Mouse (Mus musculus) stomach, postnatal 0 days (tissue): Measurements from ENCODE around the gene Hist2h4. TPM values are rescaled to one million over a fixed set of nuclear protein-coding genes. Genes with fewer than 3 reads are reported as not detected.
"Not testable (repeated sequence)": the region's sequence is repeated elsewhere in the genome, so short reads cannot be mapped to it uniquely, and the experiment has no call there.

Experiments used
- ATAC-seq: fragments of 200-750 bp; cut with Nextera tagmentation; 2 replicates; pipeline ENCODE4 v1.8.0; 2017; ENCODE audit not compliant: low FRiP score, low TSS enrichment
- DNase-seq: peaks from one replicate; pipeline ENCODE4 v3.0.0-alpha.2; 2016; ENCODE audit warnings: low spot score
- H3K27ac ChIP-seq: fragments of 300-500 bp; sonication (generic); replicated peaks from 2 replicates; pipeline ENCODE4 v1.5.1; 2014; ENCODE audit warnings: mild to moderate bottlenecking, control low read depth
- H3K27me3 ChIP-seq: fragments of 300-500 bp; sonication (generic); 2 replicates; pipeline ENCODE4 v1.6.1; 2014; ENCODE audit warnings: low read length; ENCODE audit not compliant: control insufficient read depth, insufficient read depth
- H3K36me3 ChIP-seq: fragments of 300-500 bp; sonication (generic); 2 replicates; pipeline ENCODE4 v1.6.1; 2014; ENCODE audit warnings: low read length, mixed read lengths; ENCODE audit not compliant: control insufficient read depth, insufficient read depth
- H3K4me1 ChIP-seq: fragments of 300-500 bp; sonication (generic); replicated peaks from 2 replicates; pipeline ENCODE4 v1.6.1; 2014; ENCODE audit warnings: antibody characterized with exemption; ENCODE audit not compliant: control insufficient read depth, insufficient read depth
- H3K4me2 ChIP-seq: fragments of 300-500 bp; sonication (generic); replicated peaks from 2 replicates; pipeline ENCODE4 v1.6.1; 2014; ENCODE audit warnings: low read depth, mild to moderate bottlenecking, control low read depth, moderate library complexity
- H3K4me3 ChIP-seq: fragments of 300-500 bp; sonication (generic); 2 replicates; pipeline ENCODE4 v1.5.1; 2014; ENCODE audit warnings: low read depth, low read length, control low read depth
- H3K9ac ChIP-seq: fragments of 300-500 bp; sonication (generic); 2 replicates; pipeline ENCODE4 v1.6.1; 2014; ENCODE audit warnings: mild to moderate bottlenecking, low read length, control low read depth, mixed read lengths
- H3K9me3 ChIP-seq: fragments of 300-500 bp; sonication (generic); 2 replicates; pipeline ENCODE4 v1.6.1; 2016; ENCODE audit warnings: low read length; ENCODE audit not compliant: control insufficient read depth
- CTCF ChIP-seq: IDR thresholded peaks from 2 replicates; pipeline ENCODE4 v1.5.1; 2016; ENCODE audit warnings: antibody characterized with exemption, low read depth, mild to moderate bottlenecking, moderate library complexity
- EP300 ChIP-seq: optimal IDR thresholded peaks from 2 replicates; pipeline ENCODE3; 2016; ENCODE audit warnings: antibody characterized with exemption
- WGBS: fragments of 180-500 bp; shearing (Covaris S2); extraction: QIAGEN DNeasy Blood & Tissue Kit; methylation state at CpG from one replicate; pipeline ENCODE4 v1.1.7; 2014; 5-methylcytosine and 5-hydroxymethylcytosine counted together
- polyA plus RNA-seq: library from polyadenylated mRNA; unstranded; fragments of >200 nt; fragmentation: Nextera tagmentation; extraction: Ambion mirVana; gene quantifications from 2 replicates; pipeline ENCODE4 v1.2.1, GENCODE M21; 2015

Gene Hist2h4
- polyA plus RNA-seq, 1 experiment from 2014 or later = 9.8 TPM

DNA sequence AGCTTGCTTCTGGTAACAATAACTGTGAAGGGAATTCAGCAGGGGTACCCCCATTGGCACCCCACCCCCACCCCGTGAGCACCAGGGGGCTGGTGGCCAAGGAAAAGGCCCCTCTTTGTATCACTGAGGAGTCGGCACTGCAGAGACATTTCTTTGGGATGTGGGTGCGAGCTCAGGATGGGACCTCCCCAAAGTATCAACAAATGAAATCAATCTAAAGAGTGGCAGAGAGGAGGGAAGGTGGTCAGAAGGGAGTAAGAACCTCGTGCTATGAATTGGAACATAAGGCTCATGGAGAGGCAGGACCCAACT, 14.1 kb downstream of the Hist2h4 start:
- no peak for DNase-seq
- 0 out of 2 replicates have a peak, but pooled peaks cover 2% of the 10 kb centered on the region for H3K4me1 ChIP-seq
- H3K4me3 ChIP-seq = no peak overlapping the region
- H3K4me2 ChIP-seq = peak overlapping the region; percentile 15; the same call in 1 of the 2 replicates
- ATAC-seq = no peak
- H3K9ac ChIP-seq = no peak overlapping the region
- no peaks in the 10 kb centered on the region for H3K27me3 ChIP-seq
- H3K36me3 ChIP-seq = no peaks in the 10 kb centered on the region
- no peak for TF ChIP-seq CTCF
- no peak for TF ChIP-seq EP300
- no peak overlapping the region for H3K27ac ChIP-seq
- H3K9me3 ChIP-seq = no peaks in the 10 kb centered on the region
- 39% methylated on average over 4 of the region's 4 CpGs for WGBS

DNA sequence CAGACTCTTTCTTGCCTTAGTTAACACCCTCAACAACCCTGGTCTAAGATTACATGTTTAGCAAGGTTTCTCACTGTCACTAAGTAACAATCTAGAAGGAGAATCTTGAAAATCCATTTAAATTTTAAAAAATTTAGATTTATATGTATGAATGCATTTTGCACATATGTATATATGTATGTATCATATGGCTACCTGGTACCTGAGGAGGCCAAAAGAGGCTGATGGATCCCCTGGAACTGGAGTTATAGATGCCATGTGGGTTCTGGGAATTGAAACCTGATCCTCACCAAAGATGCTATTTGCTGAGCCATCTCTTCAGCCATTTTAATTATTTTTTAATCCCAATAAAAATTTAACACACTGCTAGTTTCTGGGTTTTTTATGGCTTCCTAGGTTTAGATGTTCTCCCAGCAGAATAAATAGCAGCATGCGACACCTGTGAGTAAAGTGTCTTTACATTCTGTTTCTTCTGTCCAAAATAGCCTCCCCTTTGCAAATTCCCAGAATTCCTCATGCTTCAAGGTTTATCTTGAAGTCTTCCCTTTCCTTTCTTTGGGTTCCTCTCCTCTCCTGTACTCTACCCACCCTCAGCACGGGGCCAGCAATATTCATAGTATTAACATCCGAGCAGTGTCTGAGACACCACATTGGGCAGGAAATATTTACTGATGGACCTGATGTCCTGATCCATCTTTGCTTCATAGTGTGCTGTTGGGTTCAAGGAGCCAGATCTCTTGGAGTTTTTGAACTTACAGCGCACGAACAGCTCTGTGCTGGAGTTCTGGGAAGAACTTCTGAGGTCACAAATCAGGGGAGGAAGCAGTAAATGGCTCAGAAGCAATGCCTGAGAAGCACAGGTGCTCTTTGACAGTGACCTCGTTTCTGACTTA, 14.7 kb downstream of the Hist2h4 start:
- Histone ChIP-seq H3K9me3 (no peaks in the 10 kb centered on the region), H3K27ac (no peak overlapping the region), H3K4me1 (0 out of 2 replicates have a peak, but pooled peaks cover 3% of the 10 kb centered on the region), H3K4me2 (peak overlapping the region; percentile 41), H3K27me3 (no peaks in the 10 kb centered on the region), H3K4me3 (no peak overlapping the region), H3K36me3 (no peaks in the 10 kb centered on the region), H3K9ac (no peak overlapping the region)
- DNase-seq (no peak), ATAC-seq (no peak)
- 33% methylated on average over 6 of the region's 6 CpGs for WGBS
- TF ChIP-seq CTCF = no peak
- TF ChIP-seq EP300 = no peak

DNA sequence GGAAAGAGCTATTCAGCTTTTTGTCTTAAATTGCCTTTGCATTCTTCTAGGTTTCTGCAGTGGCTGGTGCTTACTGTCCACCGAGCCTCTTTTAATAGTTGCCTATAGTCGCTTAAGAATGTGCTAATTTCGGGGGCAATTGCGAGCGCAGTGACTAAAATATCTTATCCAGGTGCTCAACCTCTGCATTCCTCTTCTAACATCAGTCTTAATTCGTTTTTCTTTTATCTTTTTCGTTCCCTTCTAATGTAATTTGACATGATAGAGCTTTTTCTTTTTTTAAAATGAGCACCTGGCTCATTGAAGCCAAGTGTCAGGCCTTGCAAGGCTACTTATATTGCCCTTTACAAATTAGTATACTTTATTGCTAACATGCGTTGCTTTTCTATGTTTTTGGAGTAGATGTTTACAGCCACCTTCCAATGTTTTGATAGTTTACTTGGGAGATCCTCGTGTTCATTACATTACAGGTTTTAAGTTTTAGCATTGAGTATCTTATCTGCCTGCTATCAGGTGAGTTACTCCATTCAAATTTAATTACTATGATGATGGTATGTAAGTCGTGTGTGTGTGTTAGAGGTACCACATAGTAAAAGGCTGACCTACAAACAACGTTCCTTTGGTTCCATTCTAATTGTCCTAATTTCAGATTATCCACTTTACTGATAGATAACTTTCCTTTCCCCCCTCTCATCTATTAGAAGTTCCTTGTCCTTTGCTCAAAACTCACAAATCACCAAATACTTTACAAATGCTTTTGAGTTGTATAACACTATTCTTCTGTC, 15.6 kb downstream of the Hist2h4 start:
- Histone ChIP-seq H3K4me2 (peak overlapping the region; percentile 41), H3K4me3 (peak overlapping the region; percentile 23), H3K9ac (peak overlapping the region; percentile 45; the same call in 1 of the 2 replicates), H3K9me3 (no peaks in the 10 kb centered on the region), H3K36me3 (no peaks in the 10 kb centered on the region), H3K27ac (no peak overlapping the region), H3K27me3 (no peaks in the 10 kb centered on the region), H3K4me1 (0 out of 2 replicates have a peak, but pooled peaks cover 3% of the 10 kb centered on the region)
- ATAC-seq (no peak), DNase-seq (no peak)
- TF ChIP-seq EP300 (no peak), CTCF (no peak)
- WGBS = 10% methylated on average over 11 of the region's 11 CpGs

DNA sequence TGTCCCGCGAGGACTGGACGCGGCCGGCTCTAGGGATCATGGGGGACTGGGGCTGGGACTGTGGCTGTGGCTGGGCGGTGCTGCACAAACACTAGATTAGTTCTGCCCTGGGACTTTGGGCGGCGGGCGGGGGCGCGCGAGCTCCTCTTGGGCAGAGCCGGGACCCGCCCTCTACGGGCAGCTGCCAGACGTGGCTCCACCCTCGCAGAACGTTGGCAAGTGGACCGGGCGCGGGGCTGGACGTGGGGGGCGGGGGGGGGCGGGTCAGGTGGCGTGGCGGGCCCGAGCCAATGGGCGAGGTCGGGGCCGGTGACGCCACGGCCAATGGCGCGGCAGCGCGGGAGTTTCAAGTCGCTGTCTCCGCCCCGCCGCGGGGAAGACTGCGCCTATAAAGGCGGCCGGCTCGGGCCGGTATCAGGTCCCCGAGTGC, 16.7 kb downstream of the Hist2h4 start, which contains the start of gene Hist2h3c1:
TSS of gene Hist2h3c1 (plus strand) at position 259 of the 430 bp plus-strand sequence.
- H3K4me3 ChIP-seq = peak within 1 kb of the TSS; percentile 23
- not testable (repeated sequence) for H3K27ac ChIP-seq, H3K27me3 ChIP-seq, H3K4me1 ChIP-seq, DNase-seq, H3K36me3 ChIP-seq, H3K9me3 ChIP-seq
- peak; percentile 95 for ATAC-seq
- 0% methylated on average over 5 of the region's 47 CpGs for WGBS
- H3K4me2 ChIP-seq = peak within 1 kb of the TSS; percentile 41
- peak within 1 kb of the TSS; percentile 45; the same call in 1 of the 2 replicates for H3K9ac ChIP-seq

DNA sequence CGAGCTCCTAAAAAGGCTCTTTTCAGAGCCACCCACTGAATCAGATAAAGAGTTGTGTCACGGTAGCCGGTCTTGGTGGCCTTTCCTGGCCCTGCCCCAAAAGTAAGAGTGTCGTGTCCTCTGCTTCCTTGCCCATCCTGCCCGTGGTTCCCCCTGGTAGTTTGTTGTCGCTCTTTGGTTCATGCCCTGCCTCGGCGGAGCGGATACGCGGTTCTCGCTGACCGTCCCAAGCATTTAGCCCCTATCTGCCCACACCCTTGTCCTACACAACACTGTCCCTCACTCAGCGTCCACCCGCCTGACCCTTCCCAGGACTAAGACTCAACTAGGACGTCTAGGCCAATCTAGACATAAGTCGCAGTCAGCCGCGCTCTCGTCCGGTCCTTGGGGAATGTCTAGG, 17.1 kb downstream of the Hist2h4 start:
- DNase-seq, H3K9me3 ChIP-seq, H3K27ac ChIP-seq, H3K27me3 ChIP-seq, H3K4me2 ChIP-seq, ATAC-seq, H3K36me3 ChIP-seq, H3K9ac ChIP-seq, H3K4me1 ChIP-seq: not testable (repeated sequence)
- peak overlapping the region; percentile 21; the same call in 1 of the 2 replicates for H3K4me3 ChIP-seq
- WGBS = 0% methylated on average over 10 of the region's 21 CpGs

DNA sequence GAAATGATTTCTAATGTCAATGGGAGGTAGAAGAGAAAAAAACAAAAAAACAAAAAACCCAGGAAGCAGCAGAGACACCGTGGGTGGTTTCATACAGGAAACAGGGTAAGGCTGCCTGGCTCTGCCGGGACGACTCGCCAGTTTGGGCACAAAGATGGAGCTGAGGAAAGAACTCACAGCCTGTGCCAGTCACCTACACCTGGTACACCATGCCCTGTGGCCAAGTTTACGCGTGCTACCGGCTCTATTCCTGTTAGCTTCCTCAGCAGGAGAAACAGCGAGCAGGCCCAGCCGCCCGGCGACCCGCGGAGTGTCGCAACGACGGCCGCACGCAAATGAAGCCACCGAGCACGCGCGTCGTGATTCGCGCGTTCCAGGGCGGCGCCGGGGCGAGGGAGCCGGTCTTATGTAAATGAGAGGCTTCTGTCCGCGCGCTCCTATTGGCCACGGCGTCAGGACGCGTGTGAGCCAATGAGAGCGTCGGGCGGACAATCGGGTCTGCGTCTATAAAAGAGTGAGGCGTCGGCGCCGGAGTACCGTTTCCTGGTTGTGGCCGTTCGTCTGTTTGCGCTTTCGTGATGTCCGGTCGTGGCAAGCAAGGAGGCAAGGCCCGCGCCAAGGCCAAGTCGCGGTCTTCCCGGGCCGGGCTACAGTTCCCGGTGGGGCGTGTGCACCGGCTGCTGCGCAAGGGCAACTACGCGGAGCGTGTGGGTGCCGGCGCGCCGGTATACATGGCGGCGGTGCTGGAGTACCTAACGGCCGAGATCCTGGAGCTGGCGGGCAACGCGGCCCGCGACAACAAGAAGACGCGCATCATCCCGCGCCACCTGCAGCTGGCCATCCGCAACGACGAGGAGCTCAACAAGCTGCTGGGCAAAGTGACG, 17.9 kb downstream of the Hist2h4 start, which contains the start of gene Hist2h2aa1:
TSS of gene Hist2h2aa1 (plus strand) at position 495 of the 884 bp plus-strand sequence.
- H3K36me3 ChIP-seq, H3K9me3 ChIP-seq, H3K27me3 ChIP-seq, H3K4me1 ChIP-seq: not testable (repeated sequence)
- DNase-seq (peak; percentile 81), ATAC-seq (peak; percentile 90)
- Histone ChIP-seq H3K27ac (peak within 1 kb of the TSS; percentile 92), H3K9ac (peak within 1 kb of the TSS; percentile 65), H3K4me2 (peak within 1 kb of the TSS; percentile 56), H3K4me3 (peak within 1 kb of the TSS; percentile 46)
- WGBS = 0% methylated on average over 25 of the region's 88 CpGs
